Mouse (Mus musculus): ENCODE data around the gene Sec24b.

GRCm38 (mm10) chr3:129962533-129962932 lies 98.8 kb downstream of the Sec24b start:
- TF ChIP-seq EP300 (optimal IDR thresholded peaks at IDR 0.05) (no peak), CTCF (IDR thresholded peaks at IDR 0.05; ENCODE audit: low read depth) (no peak)

Data from stomach, postnatal 0 days (tissue).